Mouse (Mus musculus) embryonic facial prominence, embryonic 14.5 days (tissue): ENCODE measurements around the gene Irf8. TPM values are rescaled to one million over a fixed set of nuclear protein-coding genes. Genes with fewer than 3 reads are reported as not detected.
A peak's percentile ranks its signal among the peaks of the same experiment; 100 is the strongest.

Source experiments
- ATAC-seq: fragments of 200-750 bp; cut with Nextera tagmentation; 2 replicates; pipeline ENCODE4 v1.8.0; 2017; ENCODE audit warnings: low read depth, moderate number of reproducible peaks, moderate TSS enrichment
- DNase-seq: peaks from one replicate; pipeline ENCODE4 v3.0.0-alpha.2; 2015; ENCODE audit warnings: low spot score
- H3K27ac ChIP-seq: fragments of 300-500 bp; sonication (generic); replicated peaks from 2 replicates; pipeline ENCODE4 v1.5.1; 2014; ENCODE audit warnings: low read depth, mild to moderate bottlenecking, low read length, moderate library complexity
- H3K27me3 ChIP-seq: fragments of 300-500 bp; sonication (generic); replicated peaks from 2 replicates; pipeline ENCODE4 v1.6.1; 2014; ENCODE audit warnings: low read length; ENCODE audit not compliant: control insufficient read depth, insufficient read depth
- H3K36me3 ChIP-seq: fragments of 300-500 bp; sonication (generic); 2 replicates; pipeline ENCODE4 v1.6.1; 2014; ENCODE audit warnings: low read length, mixed read lengths; ENCODE audit not compliant: control insufficient read depth, insufficient read depth
- H3K4me1 ChIP-seq: fragments of 300-500 bp; sonication (generic); 2 replicates; pipeline ENCODE4 v1.6.1; 2014; ENCODE audit warnings: antibody characterized with exemption, low read length; ENCODE audit not compliant: control insufficient read depth, insufficient read depth
- H3K4me2 ChIP-seq: fragments of 300-500 bp; sonication (generic); 2 replicates; pipeline ENCODE4 v1.6.1; 2014; ENCODE audit warnings: low read depth, mild to moderate bottlenecking, low read length, moderate library complexity, mixed read lengths
- H3K4me3 ChIP-seq: fragments of 300-500 bp; sonication (generic); 2 replicates; pipeline ENCODE4 v1.5.1; 2014; ENCODE audit warnings: low read depth, mild to moderate bottlenecking, low read length
- H3K9ac ChIP-seq: fragments of 300-500 bp; sonication (generic); 2 replicates; pipeline ENCODE4 v1.6.1; 2014; ENCODE audit warnings: low read depth, mild to moderate bottlenecking, low read length, moderate library complexity, mixed read lengths
- H3K9me3 ChIP-seq: fragments of 300-500 bp; sonication (generic); 2 replicates; pipeline ENCODE4 v1.6.1; 2016; ENCODE audit warnings: low read length; ENCODE audit not compliant: control insufficient read depth
- WGBS: fragments of 180-500 bp; shearing (Covaris S2); extraction: QIAGEN DNeasy Blood & Tissue Kit; methylation state at CpG from one replicate; pipeline ENCODE4 v1.1.7; 2014; 5-methylcytosine and 5-hydroxymethylcytosine counted together
- polyA plus RNA-seq: library from polyadenylated mRNA; unstranded; fragments of >200 nt; fragmentation: Nextera tagmentation; extraction: Ambion mirVana; gene quantifications from 2 replicates; pipeline ENCODE4 v1.2.1, GENCODE M21; 2014

Gene Irf8
- polyA plus RNA-seq, 1 experiment from 2014 or later: 7.4 TPM

- Histone ChIP-seq H3K4me3 (no peak overlapping the region), H3K27me3 (no peaks in the 10 kb centered on the region), H3K9ac (no peak overlapping the region), H3K36me3 (no peaks in the 10 kb centered on the region), H3K4me2 (no peak overlapping the region), H3K4me1 (peaks cover 11% of the 10 kb centered on the region; the same call in 1 of the 2 replicates), H3K27ac (no peak overlapping the region), H3K9me3 (no peaks in the 10 kb centered on the region)
- no peak for ATAC-seq
- WGBS: 68% methylated on average over 7 of the region's 9 CpGs
- no peak for DNase-seq
These were observed 14.5 kb downstream of the Irf8 start for GRCm38 (mm10) chr8:120750616-120751015.

- Histone ChIP-seq H3K9me3 (no peaks in the 10 kb centered on the region), H3K4me3 (no peak overlapping the region), H3K9ac (peak overlapping the region; percentile 50), H3K27me3 (no peaks in the 10 kb centered on the region), H3K4me2 (peak overlapping the region; percentile 30; the same call in 1 of the 2 replicates), H3K4me1 (peaks cover 11% of the 10 kb centered on the region; the same call in 1 of the 2 replicates), H3K27ac (peak overlapping the region; percentile 53), H3K36me3 (no peaks in the 10 kb centered on the region)
- 66% methylated on average over 21 of the region's 21 CpGs for WGBS
- DNase-seq (no peak), ATAC-seq (no peak; the same call in 1 of the 2 replicates)
These were observed 15.3 kb downstream of the Irf8 start for GRCm38 (mm10) chr8:120751226-120752081.

GRCm38 (mm10) chr8:120752082-120752452, 15.9 kb downstream of the Irf8 start:
- DNase-seq: peak; percentile 89
- Histone ChIP-seq H3K9me3 (no peaks in the 10 kb centered on the region), H3K4me1 (peaks cover 11% of the 10 kb centered on the region; the same call in 1 of the 2 replicates), H3K36me3 (no peaks in the 10 kb centered on the region), H3K27me3 (no peaks in the 10 kb centered on the region), H3K4me3 (no peak overlapping the region), H3K9ac (peak overlapping the region; percentile 50), H3K27ac (peak overlapping the region; percentile 53), H3K4me2 (peak overlapping the region; percentile 30; the same call in 1 of the 2 replicates)
- WGBS: 4% methylated on average over 12 of the region's 12 CpGs
- ATAC-seq: peak; percentile 85

- Histone ChIP-seq H3K9ac (no peak overlapping the region), H3K4me1 (peaks cover 11% of the 10 kb centered on the region; the same call in 1 of the 2 replicates), H3K36me3 (no peaks in the 10 kb centered on the region), H3K4me3 (no peak overlapping the region), H3K9me3 (no peaks in the 10 kb centered on the region), H3K27me3 (no peaks in the 10 kb centered on the region), H3K27ac (no peak overlapping the region), H3K4me2 (no peak overlapping the region)
- WGBS: 97% methylated on average over 22 of the region's 22 CpGs
- ATAC-seq (no peak), DNase-seq (no peak)
These were observed 17.3 kb downstream of the Irf8 start for GRCm38 (mm10) chr8:120753476-120753875.

- Histone ChIP-seq H3K4me3 (no peak overlapping the region), H3K27ac (no peak overlapping the region), H3K9me3 (no peaks in the 10 kb centered on the region), H3K4me2 (no peak overlapping the region), H3K9ac (no peak overlapping the region), H3K36me3 (no peaks in the 10 kb centered on the region), H3K27me3 (no peaks in the 10 kb centered on the region), H3K4me1 (peaks cover 11% of the 10 kb centered on the region; the same call in 1 of the 2 replicates)
- DNase-seq (no peak), ATAC-seq (no peak)
- WGBS: 57% methylated on average over 17 of the region's 19 CpGs
These were observed 19.4 kb downstream of the Irf8 start for GRCm38 (mm10) chr8:120755306-120756297.

- Histone ChIP-seq H3K9ac (no peak overlapping the region), H3K27me3 (no peaks in the 10 kb centered on the region), H3K9me3 (no peaks in the 10 kb centered on the region), H3K4me3 (no peak overlapping the region), H3K36me3 (no peaks in the 10 kb centered on the region), H3K4me2 (no peak overlapping the region), H3K4me1 (no peaks in the 10 kb centered on the region), H3K27ac (no peak overlapping the region)
- 20% methylated on average over 4 of the region's 4 CpGs for WGBS
- no peak for ATAC-seq
- no peak for DNase-seq
These were observed 21.8 kb downstream of the Irf8 start for GRCm38 (mm10) chr8:120758005-120758404.

GRCm38 (mm10) chr8:120759847-120760246, 23.7 kb downstream of the Irf8 start:
- no peak for DNase-seq
- WGBS: 77% methylated on average over 6 of the region's 6 CpGs
- Histone ChIP-seq H3K4me1 (no peaks in the 10 kb centered on the region), H3K27me3 (no peaks in the 10 kb centered on the region), H3K9ac (no peak overlapping the region), H3K4me2 (no peak overlapping the region), H3K36me3 (no peaks in the 10 kb centered on the region), H3K27ac (no peak overlapping the region), H3K9me3 (no peaks in the 10 kb centered on the region), H3K4me3 (no peak overlapping the region)
- no peak for ATAC-seq

GRCm38 (mm10) chr8:120760341-120761215, 24.4 kb downstream of the Irf8 start:
- ATAC-seq: no peak
- DNase-seq: no peak
- WGBS: 78% methylated on average over 19 of the region's 19 CpGs
- H3K4me2 ChIP-seq: no peak overlapping the region
- H3K4me3 ChIP-seq: no peak overlapping the region
- no peaks in the 10 kb centered on the region for H3K36me3 ChIP-seq
- H3K27me3 ChIP-seq: no peaks in the 10 kb centered on the region
- H3K9ac ChIP-seq: no peak overlapping the region
- no peaks in the 10 kb centered on the region for H3K4me1 ChIP-seq
- H3K9me3 ChIP-seq: no peaks in the 10 kb centered on the region
- H3K27ac ChIP-seq: no peak overlapping the region
